Mouse (Mus musculus) testis, postnatal 10 days (tissue): ENCODE data around the gene Adh6b.
A peak's percentile ranks its signal among the peaks of the same experiment; 100 is the strongest.
"Not testable (repeated sequence)": the region's sequence is repeated elsewhere in the genome, so short reads cannot be mapped to it uniquely, and the experiment has no call there.

ENCODE experiments used
- DNase-seq: peaks from one replicate; pipeline ENCODE4 v3.0.0; 2021; ENCODE audit warnings: low spot score

Adh6b gene

GRCm38 (mm10) chr3:138360721-138361120, 19.1 kb downstream of the Adh6b start:
- DNase-seq = no peak

GRCm38 (mm10) chr3:138362920-138363319, 21.3 kb downstream of the Adh6b start:
- no peak for DNase-seq

GRCm38 (mm10) chr3:138366181-138366580, 24.6 kb downstream of the Adh6b start:
- DNase-seq = no peak

GRCm38 (mm10) chr3:138369546-138369945, 28.0 kb downstream of the Adh6b start:
- no peak for DNase-seq

- DNase-seq = not testable (repeated sequence)
Observed at GRCm38 (mm10) chr3:138370289-138370688, 28.7 kb downstream of the Adh6b start.

- DNase-seq = no peak
Observed at GRCm38 (mm10) chr3:138373920-138374319, 32.3 kb downstream of the Adh6b start.

- DNase-seq = no peak
Observed at GRCm38 (mm10) chr3:138375148-138375547, 33.6 kb downstream of the Adh6b start.

- no peak for DNase-seq
Observed at GRCm38 (mm10) chr3:138381133-138381532, 39.6 kb downstream of the Adh6b start.

GRCm38 (mm10) chr3:138387155-138387554, 45.6 kb downstream of the Adh6b start:
- DNase-seq = no peak

- DNase-seq = no peak
Observed at GRCm38 (mm10) chr3:138404872-138405271, 63.3 kb downstream of the Adh6b start.

- peak; percentile 80 for DNase-seq
Observed at GRCm38 (mm10) chr3:138405341-138405740, 63.8 kb downstream of the Adh6b start.

GRCm38 (mm10) chr3:138405840-138406239, 64.3 kb downstream of the Adh6b start:
- DNase-seq = no peak

- no peak for DNase-seq
Observed at GRCm38 (mm10) chr3:138407920-138408319, 66.3 kb downstream of the Adh6b start.
